In genomic region chr1:156035930-156036737, GRCm38 (mm10) we compare ENCODE assay signal across 8 mouse cellular contexts. TPM values are rescaled to one million over a fixed set of nuclear protein-coding genes. Genes with fewer than 3 reads are reported as not detected.
A peak's percentile ranks its signal among the peaks of the same experiment; 100 is the strongest.
DNase-seq lines count a peak whose midpoint lies in the region; ATAC-seq lines count a peak whose summit lies in the region.

TSS of gene Tor1aip1 (minus strand) at chr1:156036480.

- ATAC-seq in hindbrain, embryonic 15.5 days (ENCODE audit: low FRiP score, low read depth) = peak; percentile 97

- H3K9me3 ChIP-seq in hindbrain, embryonic 15.5 days = no peaks in the 10 kb centered on the region

- under 1% methylated on average over 58 of the region's 59 CpGs for WGBS in hindbrain, embryonic 15.5 days
- WGBS in macrophage (ENCODE audit: missing documents) = under 1% methylated on average over 59 of the region's 59 CpGs

- peaks cover 16% of the 10 kb centered on the region for H3K4me1 ChIP-seq in hindbrain, embryonic 15.5 days (replicated peaks)

- peak; percentile 99 for DNase-seq in T-cell, adult 2 months (ENCODE audit: low spot score)
- DNase-seq in cerebellum, postnatal 36 days = peak; percentile 98 to 99
- peak; percentile 98 for DNase-seq in frontal cortex, postnatal 36 days (ENCODE audit: low spot score in 2 of 2)
- peak; percentile 97 to 98 for DNase-seq in left cerebral cortex, adult 18-20 months (ENCODE audit: low spot score in 2 of 2)
- peak; percentile 99 for DNase-seq in right cerebral cortex, adult 18-20 months
- peak; percentile 90 for DNase-seq in urinary bladder, postnatal 10 days (ENCODE audit: low spot score)

- peak within 1 kb of the TSS; percentile 82 for H3K9ac ChIP-seq in hindbrain, embryonic 15.5 days

- peak within 1 kb of the TSS; percentile 99 for H3K27ac ChIP-seq in hindbrain, embryonic 15.5 days (replicated peaks)
- H3K27ac ChIP-seq in macrophage = peak within 1 kb of the TSS; percentile 97

- H3K79me2 ChIP-seq in macrophage (ENCODE audit: inconsistent target) = peaks cover 76% of the 10 kb centered on the region

- peaks cover 19% of the 10 kb centered on the region for H3K36me3 ChIP-seq in hindbrain, embryonic 15.5 days
- peaks cover 27% of the 10 kb centered on the region for H3K36me3 ChIP-seq in macrophage (ENCODE audit: inconsistent target)

- H3K4me3 ChIP-seq in hindbrain, embryonic 15.5 days = peak within 1 kb of the TSS; percentile 82
- peak within 1 kb of the TSS; percentile 72 for H3K4me3 ChIP-seq in macrophage (ENCODE audit: inconsistent target)

- peak within 1 kb of the TSS; percentile 63 for H3K4me2 ChIP-seq in hindbrain, embryonic 15.5 days

- H3K27me3 ChIP-seq in hindbrain, embryonic 15.5 days = no peaks in the 10 kb centered on the region

RNA-seq across cellular contexts. Expression of gene Tor1aip1, which starts in this region (rescaled TPM):
- polyA plus RNA-seq in hindbrain, embryonic 15.5 days (2015; fragmentation: Nextera tagmentation; extraction: Ambion mirVana) = 21.0 and 23.8 TPM in 2 replicates
- 10 to 100 TPM; 25.2 to 32.5 TPM for total RNA-seq in left cerebral cortex, adult 18-20 months (2021)
- total RNA-seq in macrophage (2018; cell fraction: chromatin; rRNA removed) = 100 to 1,000 TPM; 182 to 728 (median 386) TPM
- total RNA-seq in macrophage (2018; cell fraction: cytosol; rRNA removed) = 100 to 1,000 TPM; 150 to 301 (median 218) TPM
- total RNA-seq in macrophage (2018; cell fraction: nucleus; rRNA removed) = 100 to 1,000 TPM; 175 to 525 (median 344) TPM
- 138 to 155 TPM (median 152 TPM) in 3 replicates for polyA plus RNA-seq in macrophage (2018)

Comparison
In these comparisons a context has a peak if more than half of its experiments do, and no peak if none do; other contexts are left out.
1. Peak in every context shown above with its lines: DNase-seq, ATAC-seq, H3K4me3 ChIP-seq and H3K27ac ChIP-seq.